Mouse (Mus musculus): Measurements from ENCODE around the gene Tango6.

Tango6 gene

GRCm38 (mm10) chr8:106810406-106810805, 127.5 kb downstream of the Tango6 start:
- in situ Hi-C loops (cut with MboI, MseI), result no loop called here

GRCm38 (mm10) chr8:106812560-106812959, 129.7 kb downstream of the Tango6 start:
- in situ Hi-C loops (cut with MboI, MseI), result no loop called here

- in situ Hi-C loops (cut with MboI, MseI), result no loop called here
These were observed 133.7 kb downstream of the Tango6 start for GRCm38 (mm10) chr8:106816431-106817170.

GRCm38 (mm10) chr8:106817171-106817545, 134.3 kb downstream of the Tango6 start:
- in situ Hi-C loops (cut with MboI, MseI), result no loop called here

GRCm38 (mm10) chr8:106818626-106819515, 136.0 kb downstream of the Tango6 start:
- in situ Hi-C loops (cut with MboI, MseI), result no loop called here

GRCm38 (mm10) chr8:106819581-106819980, 136.7 kb downstream of the Tango6 start:
- in situ Hi-C loops (cut with MboI, MseI), result no loop called here

- in situ Hi-C loops (cut with MboI, MseI), result no loop called here
These were observed 138.0 kb downstream of the Tango6 start for GRCm38 (mm10) chr8:106820553-106821515.

GRCm38 (mm10) chr8:106828921-106829320, 146.1 kb downstream of the Tango6 start:
- in situ Hi-C loops (cut with MboI, MseI), result no loop called here

- in situ Hi-C loops (cut with MboI, MseI), result no loop called here
These were observed 146.7 kb downstream of the Tango6 start for GRCm38 (mm10) chr8:106829526-106830045.

GRCm38 (mm10) chr8:106834899-106835298, 152.0 kb downstream of the Tango6 start:
- in situ Hi-C loops (cut with MboI, MseI), result no loop called here

GRCm38 (mm10) chr8:106836525-106836924, 153.7 kb downstream of the Tango6 start:
- in situ Hi-C loops (cut with MboI, MseI), result no loop called here

GRCm38 (mm10) chr8:106838803-106839202, 155.9 kb downstream of the Tango6 start:
- in situ Hi-C loops (cut with MboI, MseI), result no loop called here

GRCm38 (mm10) chr8:106839209-106840001, 156.5 kb downstream of the Tango6 start:
- in situ Hi-C loops (cut with MboI, MseI), result no loop called here

GRCm38 (mm10) chr8:106850034-106850433, 167.2 kb downstream of the Tango6 start:
- in situ Hi-C loops (cut with MboI, MseI), result no loop called here

- in situ Hi-C loops (cut with MboI, MseI), result no loop called here
These were observed 171.8 kb downstream of the Tango6 start for GRCm38 (mm10) chr8:106854534-106855241.

- in situ Hi-C loops (cut with MboI, MseI), result no loop called here
These were observed 172.3 kb downstream of the Tango6 start for GRCm38 (mm10) chr8:106855242-106855562.

GRCm38 (mm10) chr8:106862845-106863244, 180.0 kb downstream of the Tango6 start:
- in situ Hi-C loops (cut with MboI, MseI), result no loop called here

GRCm38 (mm10) chr8:106865354-106865753, 182.5 kb downstream of the Tango6 start:
- in situ Hi-C loops (cut with MboI, MseI), result no loop called here

- in situ Hi-C loops (cut with MboI, MseI), result loop anchor here (10.0 kb wide), 1 partner anchor 145 kb away; no protein-coding TSS in a partner anchor
These were observed 187.2 kb downstream of the Tango6 start, which contains the start of gene Has3 for GRCm38 (mm10) chr8:106870051-106870450. Gene Has3, plus strand, starts transcription at chr8:106870242.
